Mouse (Mus musculus) retina, postnatal 1 day (tissue): ENCODE measurements around the gene Sumf1.

Experiments
- DNase-seq: peaks from one replicate; pipeline ENCODE4 v3.0.0-alpha.2; 2012

Sumf1 gene

DNA sequence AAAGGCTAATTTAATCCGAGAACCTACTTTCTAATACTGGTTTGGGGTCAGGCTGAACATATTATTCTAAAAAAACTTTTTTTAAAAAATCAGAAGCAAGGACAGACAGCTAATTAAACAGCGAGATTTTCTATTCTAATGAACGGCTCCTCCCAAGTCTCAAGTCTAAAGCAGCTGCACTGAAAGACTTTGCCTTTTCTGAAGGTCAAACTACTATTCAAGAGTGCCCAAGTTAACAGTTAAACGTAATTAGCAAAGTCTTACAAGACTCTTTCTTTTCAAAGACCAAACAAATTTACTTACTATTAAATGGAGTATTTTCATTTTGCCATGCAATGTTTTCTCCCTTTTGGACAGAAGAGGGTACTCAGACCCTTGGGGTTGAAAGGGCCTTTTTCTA lies 20.8 kb upstream of the Sumf1 start:
- no peak for DNase-seq

DNA sequence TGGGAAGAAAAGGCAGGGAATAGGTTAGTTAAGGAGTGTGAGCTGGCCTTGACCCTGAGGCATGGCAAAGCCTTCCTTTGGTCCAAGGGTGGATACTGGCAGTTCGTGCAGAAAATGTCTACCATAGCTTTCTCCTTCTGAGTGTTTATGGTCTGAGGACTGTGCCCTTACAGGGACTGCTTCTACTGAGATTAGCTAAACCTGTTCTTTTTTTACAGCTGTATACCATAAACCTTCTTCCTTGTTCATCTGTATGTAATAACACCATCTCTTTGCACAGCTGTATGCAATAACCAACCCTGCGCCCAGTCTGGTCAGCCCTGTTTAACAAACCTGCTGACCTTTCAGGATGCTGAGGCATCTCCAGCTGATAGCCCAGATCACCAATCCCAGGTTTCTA lies 18.9 kb upstream of the Sumf1 start:
- DNase-seq: no peak

DNA sequence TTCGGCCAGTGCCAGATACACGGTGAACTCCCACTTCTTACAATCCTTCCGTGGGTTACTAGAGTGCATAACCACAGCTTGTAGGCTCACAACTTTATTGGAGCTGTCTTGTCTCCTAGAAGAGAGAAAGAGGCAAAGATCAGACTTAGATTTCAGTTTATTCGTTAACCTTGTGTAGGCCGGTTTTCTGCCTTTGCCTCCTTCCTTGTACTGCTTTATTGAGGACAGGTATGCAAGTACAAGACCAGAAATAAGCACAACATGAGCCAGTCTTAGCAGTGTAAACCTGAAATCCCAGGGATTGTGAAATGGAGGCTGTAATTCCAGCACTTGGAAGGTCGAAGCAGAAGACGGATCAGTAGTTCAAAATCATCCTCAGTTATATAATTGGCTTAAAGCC lies 12.9 kb upstream of the Sumf1 start:
- DNase-seq: no peak

DNA sequence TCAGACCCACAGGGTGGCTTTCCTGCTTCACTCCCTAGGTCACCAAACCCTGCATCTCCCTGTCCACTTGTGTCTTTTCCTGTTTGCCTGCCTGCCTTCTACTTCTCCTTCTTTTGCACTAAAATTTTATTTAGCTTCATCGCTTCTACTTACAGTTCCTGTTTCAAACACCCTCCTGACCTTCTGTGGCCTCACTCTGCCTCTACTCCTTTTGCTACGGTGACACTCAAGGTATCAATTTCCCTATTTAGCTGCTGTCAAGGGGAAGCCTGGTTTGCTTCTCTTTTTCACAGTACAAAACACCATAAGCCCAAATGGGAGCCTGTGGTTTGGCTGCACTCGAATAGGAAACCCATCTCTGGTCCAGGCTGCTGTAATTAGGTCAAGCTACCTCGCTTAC lies 11.7 kb upstream of the Sumf1 start:
- DNase-seq: no peak

DNA sequence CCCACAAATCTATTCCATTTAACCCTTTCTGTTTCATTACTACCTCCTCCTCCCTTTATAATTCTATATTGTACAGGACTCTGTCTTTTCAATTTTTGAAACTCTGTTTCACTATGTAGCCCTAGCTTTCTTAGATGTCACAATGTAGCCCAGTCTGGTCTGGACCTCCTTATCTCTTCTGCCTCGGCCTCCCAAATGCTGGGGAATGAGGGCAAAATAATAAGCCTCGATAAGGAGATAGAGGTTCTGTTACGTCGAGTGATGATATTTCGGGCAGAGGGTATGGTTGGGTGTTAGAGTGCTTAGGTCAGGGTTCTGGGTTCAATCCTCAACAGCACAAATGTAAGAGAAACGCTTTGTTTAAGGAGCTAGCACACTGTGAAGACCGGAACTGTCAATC lies 11.3 kb upstream of the Sumf1 start:
- no peak for DNase-seq

DNA sequence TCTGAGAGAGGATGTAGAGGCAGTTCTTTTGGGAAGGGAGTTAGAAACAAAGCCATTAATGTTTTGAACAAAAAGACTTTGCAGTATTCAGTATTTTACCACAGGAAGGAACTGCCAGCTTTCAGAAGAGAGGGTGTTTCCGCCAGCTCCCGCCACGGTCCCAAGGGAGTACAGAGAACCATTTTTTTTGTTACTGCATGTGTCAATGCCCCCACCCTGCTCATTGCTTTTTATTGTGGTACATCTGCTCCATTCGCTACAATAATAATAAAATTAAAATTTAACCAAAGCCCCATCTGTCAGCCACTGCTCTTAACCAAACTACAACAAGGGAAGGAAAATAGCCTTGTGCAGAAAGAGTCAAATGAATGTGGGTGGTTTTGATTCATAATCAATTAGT lies 7.2 kb upstream of the Sumf1 start:
- DNase-seq: no peak

DNA sequence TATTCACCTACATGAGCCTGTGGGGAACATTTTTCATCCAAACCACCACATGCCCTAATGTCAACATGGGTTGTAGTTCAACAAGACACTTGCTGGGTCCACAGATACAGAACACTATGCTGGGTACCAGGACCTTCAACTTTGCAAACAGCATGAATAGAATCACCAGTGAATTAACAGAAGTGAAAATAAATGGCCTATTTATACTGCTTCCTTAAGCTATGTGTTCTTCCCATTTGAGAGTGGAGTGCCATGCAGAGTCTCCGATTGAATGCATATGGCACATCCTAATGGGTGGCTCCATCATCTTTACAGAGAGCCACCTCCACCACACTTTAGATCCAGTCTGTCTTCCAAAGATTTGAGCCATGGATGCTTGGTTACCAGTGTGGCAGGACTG lies 5.3 kb upstream of the Sumf1 start:
- DNase-seq: no peak

DNA sequence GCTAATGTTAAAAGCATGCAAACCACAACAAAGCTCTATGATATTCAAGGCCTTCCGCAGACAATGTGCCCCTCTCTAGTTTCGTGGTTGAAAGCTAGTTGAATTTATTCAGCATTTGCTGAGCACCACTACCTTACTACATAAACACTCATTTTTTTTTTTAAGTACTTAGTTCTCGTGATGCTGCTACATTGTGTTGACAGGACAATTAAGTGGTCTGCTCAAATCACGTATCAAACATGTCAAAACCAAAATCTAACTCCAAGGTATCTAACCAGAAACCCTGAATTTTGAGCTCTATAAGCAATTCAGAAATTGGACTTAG lies 265 bp upstream of the Sumf1 start:
- DNase-seq: no peak

DNA sequence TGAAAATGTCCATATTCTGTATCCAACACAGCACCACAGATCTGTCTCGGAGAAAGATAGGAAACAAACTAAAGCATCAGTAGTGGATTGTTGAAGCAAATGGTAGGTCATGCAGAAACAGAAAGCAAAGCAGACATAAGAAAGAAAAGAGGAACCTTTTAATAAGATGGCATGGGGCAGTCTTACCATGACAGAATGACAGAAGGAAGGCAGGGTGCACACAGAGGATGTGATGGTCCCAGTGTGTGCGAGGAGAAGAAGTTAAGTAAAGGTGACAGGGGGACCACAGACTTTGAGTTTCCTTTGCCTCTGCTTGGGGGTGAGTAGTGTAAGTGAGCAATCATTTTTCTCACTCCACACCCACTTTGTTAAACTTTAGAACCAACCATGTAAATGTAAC lies 6.3 kb downstream of the Sumf1 start:
- DNase-seq: no peak

DNA sequence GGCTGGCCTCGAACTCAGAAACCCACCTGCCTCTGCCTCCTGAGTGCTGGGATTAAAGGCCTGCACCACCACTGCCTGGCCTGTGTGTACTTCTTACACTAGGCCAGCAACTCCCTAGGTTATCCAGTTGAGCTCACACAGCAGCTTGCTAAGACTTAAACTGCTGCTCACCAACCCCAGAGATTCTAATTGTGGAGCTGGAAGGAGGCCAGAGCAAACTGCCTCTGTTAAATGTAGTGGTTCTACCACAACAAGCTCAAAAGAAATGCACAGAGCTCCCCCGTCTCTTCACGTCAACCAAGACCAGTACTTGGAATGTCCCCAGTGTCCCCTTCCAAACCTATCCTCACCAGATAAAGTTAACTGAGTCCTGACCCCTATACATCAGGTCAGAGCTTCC lies 11.2 kb downstream of the Sumf1 start:
- DNase-seq: no peak

DNA sequence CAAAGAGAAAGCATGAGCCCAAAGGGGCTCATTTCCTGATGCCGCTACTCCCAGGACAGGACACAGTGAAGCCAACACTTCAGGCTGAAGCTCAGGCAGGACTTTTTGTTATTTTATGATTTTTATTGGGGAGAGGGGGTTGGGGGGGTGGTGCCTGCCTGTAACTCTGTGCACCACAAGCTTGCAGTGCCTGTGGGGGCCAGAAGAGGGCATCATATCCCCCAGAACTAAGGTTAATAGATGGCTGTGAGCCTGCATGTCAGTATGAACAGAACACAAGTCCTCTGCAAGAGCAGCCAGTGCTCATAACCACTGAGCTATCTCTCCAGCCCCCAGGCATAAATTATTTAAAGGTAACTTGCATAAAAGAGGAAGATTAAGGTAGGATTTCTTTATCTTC lies 13.2 kb downstream of the Sumf1 start:
- no peak for DNase-seq

DNA sequence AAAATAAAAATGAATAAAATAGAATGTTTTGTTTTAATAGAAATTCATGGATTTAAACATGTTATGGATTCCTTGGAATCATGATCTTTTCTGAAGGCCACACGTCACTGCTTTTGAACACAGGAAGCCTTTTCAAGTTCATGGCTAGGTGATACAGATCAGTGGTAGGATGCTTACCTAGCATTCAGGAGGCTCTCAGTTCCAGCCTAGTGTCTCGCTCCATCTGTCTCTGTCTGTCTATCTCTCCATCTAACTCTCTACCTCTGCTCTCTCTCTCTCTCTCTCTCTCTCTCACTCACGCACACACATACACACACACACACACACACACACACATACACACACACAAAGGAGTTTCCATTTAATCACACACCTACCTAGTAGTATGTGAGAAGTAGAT lies 15.9 kb downstream of the Sumf1 start:
- DNase-seq: no peak

DNA sequence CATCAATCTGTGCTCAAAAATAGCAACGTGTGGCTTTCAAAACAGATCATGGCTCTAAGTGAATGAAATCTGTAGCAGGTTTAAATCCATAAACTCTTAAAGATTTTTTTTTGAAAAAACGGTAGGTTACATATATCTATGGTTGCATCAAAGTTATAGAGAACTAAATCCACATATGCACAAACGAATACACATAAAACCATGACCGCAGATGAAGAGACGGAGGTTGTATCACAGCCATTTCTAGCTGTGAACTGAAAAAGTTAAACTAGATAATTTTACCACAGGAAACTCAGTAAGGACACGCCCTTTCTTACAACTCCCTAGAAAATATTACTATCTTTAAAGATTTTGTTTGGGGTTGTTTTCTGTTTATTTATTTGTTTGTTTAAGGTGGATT lies 16.7 kb downstream of the Sumf1 start:
- no peak for DNase-seq

DNA sequence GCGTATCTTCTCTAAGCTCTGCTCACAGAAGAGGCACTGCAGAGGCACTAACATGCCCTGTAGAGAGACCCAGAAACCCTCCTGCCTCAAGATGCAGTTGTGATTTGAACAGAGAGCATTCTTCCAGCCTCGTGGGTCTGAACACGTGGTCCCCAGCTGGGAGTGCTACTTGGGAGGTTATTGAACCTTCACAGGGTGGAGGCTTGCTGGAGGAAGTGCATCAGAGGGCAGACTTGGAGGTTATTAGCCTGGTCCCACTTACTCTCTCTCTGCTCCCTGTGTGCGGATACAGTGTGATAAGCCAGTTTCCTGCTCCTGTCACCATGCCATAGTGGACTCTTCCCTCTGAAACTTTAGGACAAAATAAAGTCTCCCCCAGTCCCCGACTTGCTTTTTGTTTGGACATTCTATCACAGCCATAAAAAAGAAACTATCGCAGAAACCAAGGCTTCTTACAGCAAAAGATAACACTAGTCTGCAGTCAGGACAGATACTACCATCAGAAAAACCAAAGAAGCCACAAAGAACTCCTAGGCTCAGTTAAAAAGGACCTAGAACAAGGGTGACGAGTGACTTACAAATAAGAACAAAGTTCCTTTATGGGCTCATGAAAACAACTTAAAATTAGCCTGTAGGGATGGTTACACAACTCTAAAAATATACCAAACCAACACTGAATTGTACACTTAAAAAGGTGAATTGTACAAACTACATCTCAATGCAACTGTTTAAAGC lies 17.3 kb downstream of the Sumf1 start:
- DNase-seq: no peak

DNA sequence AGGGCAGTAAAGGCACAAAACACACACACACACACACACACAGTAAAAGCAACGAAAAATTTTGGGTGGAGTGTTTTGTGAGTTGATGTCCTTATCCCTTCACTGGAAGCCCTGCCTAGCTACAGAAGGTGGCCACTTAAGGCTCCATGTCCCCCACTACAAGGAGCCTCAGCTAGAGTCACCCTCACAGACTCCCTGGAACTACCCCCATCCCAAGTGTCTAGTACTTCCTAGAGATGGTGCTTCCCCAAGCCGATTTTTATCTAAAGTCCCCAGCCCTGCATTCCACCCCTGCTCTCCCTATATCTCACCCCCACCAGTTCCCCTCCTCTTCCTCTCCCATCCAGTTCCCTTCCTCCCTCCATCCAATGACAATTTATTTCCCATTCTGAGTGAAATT lies 19.8 kb downstream of the Sumf1 start:
- DNase-seq: no peak

DNA sequence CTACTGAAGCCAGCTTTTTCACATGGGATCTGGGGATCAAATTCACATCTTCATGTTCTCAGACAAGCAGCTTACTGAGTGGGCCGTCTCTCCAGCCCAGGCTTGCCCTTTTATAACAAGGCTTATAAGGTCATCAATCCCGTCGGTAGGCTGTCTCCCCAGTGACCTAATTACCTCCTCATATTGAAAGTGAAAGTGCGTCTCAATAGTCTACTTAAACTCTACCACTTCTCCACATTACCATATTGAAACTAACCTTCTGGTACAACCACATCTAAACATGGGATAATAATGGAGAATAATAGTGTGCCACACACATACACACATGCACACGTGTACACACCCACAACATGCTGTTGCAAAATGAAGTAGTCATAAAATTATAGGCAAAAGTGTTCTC lies 20.4 kb downstream of the Sumf1 start:
- peak; percentile 5 for DNase-seq

DNA sequence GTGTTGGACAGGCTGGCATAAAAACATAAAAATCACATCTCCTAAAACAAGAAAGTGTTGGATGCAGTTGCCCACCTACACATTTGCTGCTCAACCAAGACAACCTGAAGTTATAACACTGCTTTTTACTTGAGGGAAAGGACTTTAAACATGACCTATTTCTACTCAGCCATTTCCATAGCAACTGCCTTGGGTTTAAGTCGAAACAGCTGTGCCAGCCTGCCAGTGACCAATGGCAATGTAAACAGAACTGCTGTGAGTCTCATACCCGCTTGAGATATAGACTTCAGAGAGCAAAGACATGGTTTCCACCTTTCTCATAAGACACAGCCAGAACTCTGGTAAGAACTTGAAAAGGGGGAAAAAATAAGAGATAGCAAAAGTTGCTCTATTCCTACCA lies 24.8 kb downstream of the Sumf1 start:
- peak; percentile 45 for DNase-seq

DNA sequence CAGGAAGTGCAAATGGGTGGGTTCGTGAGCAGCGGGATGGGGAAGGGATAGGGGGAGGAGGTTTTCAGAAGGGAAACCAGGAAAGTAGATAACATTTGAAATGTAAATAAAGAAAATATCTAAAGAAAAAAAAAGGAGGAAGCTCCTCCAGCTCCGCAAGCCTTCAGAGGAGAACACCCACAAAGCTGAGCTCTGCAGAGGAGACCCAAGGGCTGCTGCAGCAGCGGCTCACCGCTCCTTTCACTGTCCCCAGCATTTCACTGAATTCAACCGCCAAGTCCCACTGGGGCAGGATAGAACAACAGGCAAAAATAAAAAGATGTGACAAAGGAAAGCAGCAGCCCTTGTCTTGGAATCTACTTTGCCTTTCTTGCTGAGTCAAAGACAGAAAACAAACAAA lies 28.5 kb downstream of the Sumf1 start:
- DNase-seq: no peak

DNA sequence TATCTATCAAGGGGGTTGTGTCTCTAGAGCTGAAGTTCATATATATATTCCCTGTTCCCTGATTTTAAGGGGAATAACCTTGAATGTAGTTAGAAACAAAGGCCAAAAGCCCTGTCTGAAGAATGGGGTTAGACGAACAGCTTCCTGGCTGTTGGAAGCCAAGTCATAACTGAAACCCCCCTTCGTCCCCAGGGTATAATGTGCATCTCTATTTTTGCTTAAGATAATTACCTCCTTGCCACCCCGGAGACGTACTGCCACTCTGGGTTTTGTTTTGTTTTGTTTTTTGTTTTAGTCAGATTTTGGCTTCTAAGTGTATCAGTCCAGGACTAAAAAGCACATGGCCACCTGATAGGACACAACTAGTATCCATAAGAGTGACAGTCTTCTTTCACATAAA lies 31.1 kb downstream of the Sumf1 start:
- DNase-seq: no peak

DNA sequence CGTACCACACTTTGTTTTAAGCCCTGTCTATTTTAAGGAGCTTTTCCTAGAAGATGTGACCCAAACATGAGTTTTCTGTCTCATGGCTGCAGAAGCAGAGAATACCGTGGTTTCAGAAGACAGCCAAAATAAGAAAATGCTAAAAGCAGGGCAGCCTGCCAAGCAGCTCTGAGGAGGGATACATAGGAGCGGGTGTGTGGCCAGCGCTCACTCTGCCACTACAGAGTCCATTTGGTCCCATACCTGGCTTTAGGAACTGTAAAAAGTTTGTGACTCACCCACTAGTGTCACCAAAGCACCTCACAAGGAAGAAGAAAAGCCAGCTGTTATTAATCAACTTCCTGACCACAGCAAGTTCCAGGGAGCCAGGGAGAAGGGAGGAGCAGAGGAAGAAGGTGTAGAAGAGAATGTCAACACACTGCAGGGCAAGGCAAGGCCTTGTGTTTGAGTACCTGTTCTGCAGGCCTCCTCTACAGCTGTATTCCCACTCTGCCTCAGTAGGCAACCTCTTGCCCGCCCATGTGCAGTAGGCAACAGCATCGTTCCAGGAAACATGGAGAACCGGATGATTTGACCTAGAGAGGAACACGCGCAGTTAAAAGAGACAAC lies 32.6 kb downstream of the Sumf1 start:
- DNase-seq: no peak

DNA sequence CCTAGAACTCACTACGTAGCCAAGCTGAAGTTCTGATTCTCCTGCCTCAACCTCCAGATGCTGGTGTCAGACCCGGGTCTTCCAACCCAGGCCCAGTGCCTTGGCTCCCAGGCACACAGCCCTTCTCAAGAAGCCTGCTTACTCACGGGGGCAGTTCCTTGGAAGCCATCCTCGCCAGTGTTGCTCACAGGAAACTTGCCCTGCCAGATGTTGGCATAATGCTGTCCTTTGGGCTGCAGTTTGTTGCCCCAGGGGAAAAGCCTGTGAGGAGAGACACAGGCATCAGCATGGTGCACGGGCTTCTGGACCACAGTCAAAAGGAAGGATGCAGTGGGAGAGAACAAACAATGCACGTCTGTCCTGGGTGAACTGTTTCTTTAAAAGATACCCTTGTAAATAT lies 33.3 kb downstream of the Sumf1 start:
- no peak for DNase-seq

DNA sequence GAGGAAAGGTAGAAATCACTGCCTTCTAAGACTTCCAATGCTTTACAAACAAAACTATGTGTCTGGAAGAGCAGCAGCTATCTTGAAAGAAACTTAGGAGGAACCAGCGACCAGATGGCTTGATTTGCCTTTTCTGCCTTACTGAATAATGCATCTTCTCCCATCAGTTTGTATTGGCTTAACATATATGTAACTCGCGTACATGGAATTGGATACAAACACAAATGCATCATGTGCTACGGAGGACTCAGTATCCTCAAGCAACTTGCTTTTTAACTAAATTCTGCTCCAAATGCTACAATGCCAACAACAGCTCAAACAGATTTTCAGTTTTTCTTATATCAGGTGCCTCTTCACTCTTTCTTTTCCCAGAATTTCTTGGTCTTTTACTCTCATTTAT lies 36.1 kb downstream of the Sumf1 start:
- DNase-seq: no peak

DNA sequence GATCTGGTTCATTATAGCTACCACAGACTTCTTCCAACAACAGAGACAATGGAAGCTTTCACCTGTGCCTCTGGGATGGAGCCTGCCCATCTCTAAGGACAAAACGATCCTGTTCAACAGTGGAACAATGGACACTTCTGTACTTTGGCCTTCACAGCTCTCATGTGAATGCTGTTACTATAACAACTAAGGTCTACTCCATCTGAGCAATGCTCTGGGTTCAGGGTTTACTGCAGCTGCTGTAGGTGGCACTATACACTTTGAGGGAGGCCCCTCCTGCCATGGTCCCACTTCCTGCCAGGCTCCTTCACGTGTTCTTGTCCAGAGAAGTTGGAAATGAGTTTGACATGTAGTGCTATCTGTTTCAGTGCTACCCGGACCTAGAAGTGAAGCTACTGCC lies 36.9 kb downstream of the Sumf1 start:
- DNase-seq: no peak

DNA sequence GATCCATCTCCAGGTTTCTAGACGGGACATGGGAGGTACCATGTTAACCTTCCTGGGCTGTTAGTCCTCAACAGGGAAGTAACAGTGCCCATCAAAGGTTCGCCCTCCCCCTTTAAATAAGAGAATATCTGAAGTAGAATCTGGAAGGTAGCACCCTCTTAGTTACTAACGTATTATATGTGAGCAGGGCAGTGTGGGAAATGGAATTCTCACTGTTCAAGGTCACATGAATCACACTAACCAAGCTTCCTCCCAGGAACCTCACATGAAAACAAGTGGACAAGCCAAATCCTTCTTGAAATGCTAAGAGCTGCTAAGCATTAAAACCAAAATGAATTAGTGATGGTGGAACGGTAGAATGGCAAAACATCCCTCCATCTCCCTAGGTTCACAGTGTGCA lies 38.7 kb downstream of the Sumf1 start:
- no peak for DNase-seq

DNA sequence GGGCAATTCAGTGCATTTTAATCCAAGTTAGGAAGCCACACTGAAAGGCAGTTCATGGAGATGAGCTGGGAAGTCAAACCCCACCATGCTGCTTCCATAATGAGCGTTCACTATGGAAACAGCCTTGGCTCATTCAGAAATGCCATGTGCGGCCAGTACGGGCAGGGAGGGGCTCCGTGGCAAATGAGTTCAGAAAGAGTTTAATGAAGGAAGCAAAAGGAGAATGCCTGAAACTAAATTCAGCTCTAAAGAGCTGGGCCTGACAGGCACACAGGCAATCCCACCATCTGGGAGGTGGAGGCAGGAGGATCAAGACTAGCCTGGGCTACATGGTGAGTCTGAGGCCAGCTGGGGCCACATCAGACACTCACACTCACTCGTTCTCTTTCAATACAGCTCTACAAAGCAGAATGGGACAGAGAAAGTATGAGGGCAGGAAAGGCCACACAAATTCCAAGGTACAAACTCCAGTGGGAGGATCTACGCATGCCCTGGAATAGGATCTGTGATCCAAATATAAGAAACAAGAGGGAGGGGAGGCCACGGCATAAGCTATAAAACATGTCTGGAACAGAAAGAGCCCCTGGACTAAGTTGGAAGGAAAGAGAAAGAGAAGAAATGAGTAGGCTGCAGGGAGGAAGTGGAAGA lies 39.3 kb downstream of the Sumf1 start:
- no peak for DNase-seq
